Mouse (Mus musculus): Measurements from ENCODE around the gene Prune1. TPM values are rescaled to one million over a fixed set of nuclear protein-coding genes. Genes with fewer than 3 reads are reported as not detected.

Gene Prune1
- total and polyA plus RNA-seq, 3 experiments, result 8.4 to 9.1 (median 8.5) TPM

DNA sequence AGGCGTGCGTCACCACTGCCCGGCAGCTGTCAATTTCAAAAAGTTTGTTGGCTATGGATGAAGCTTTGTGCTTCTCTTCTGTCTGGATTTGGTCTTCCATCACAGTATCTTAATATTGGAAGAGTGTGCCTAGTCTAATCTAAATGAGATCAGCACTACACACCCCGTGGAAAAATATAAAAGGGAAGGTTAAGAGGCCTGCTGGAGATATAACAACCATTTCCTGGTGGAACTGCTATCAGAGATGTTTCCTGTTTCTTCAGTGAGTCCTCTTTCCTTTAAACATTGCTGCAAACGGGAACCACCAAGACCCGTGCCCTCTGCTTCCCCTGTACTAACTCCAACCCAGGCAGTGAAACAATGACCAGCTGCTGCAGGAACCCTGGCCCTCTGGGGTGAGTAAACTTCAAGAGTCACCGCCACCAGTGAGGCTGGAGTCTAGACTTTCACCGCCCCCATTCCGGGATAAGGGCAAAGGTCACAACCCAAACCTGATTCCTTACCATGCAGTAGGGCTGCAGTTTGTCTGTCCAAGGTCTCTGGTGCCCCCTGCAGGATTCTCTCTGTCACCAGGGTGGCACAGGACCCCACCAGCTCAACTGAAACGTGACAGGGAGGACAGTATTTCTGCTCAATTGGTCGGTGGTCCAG is 18.7 kb downstream of the Prune1 start:
- Histone ChIP-seq H3K4me3 (replicated peaks in 1 of 3; ENCODE audit: low read depth in 2 of 3, low read length in 2 of 3, poor library complexity in 1 of 3) (no peak overlapping the region), H3K27ac (ENCODE audit: insufficient read depth, low read depth) (no peak overlapping the region), H3K36me3 (replicated peaks in 1 of 2; ENCODE audit: control insufficient read depth in 1 of 2, insufficient read depth in 1 of 2, low read length in 1 of 2) (peaks cover 11 to 61% of the 10 kb centered on the region in 2 experiments), H3K79me2 (replicated peaks; ENCODE audit: control insufficient read depth, extremely low read depth, insufficient read depth, poor library complexity, severe bottlenecking) (no peaks in the 10 kb centered on the region), H3K4me1 (ENCODE audit: control insufficient read depth in 1 of 2, insufficient read depth in 2 of 2) (peaks cover 0 to 11% of the 10 kb centered on the region in 2 experiments; a peak in 1 of 4 replicates), H3K27me3 (replicated peaks) (no peaks in the 10 kb centered on the region), H3K9ac (ENCODE audit: insufficient read depth, low read depth) (no peak overlapping the region), H3K9me3 (replicated peaks; ENCODE audit: low read length) (peaks cover 2% of the 10 kb centered on the region), H3K4me2 (ENCODE audit: insufficient read depth, low read depth, poor library complexity, severe bottlenecking) (no peak overlapping the region)
- dilution Hi-C loops (cut with MboI; ENCODE audit: extremely low pct_ligation_motif_present, extremely low pct_unique_long_range_greater_than_20kb, low sequenced_read_pairs), result no loop called here
- no peak for TF ChIP-seq TBP (conservative IDR thresholded peaks at IDR 0.05; ENCODE audit: low read depth, low read length)
- no peak for TF ChIP-seq ZKSCAN1 (IDR thresholded peaks at IDR 0.05; ENCODE audit: borderline replicate concordance, low read depth, low read length)
- TF ChIP-seq CTCF (conservative IDR thresholded peaks at IDR 0.05 in 1 of 2, IDR thresholded peaks at IDR 0.05 in 1 of 2; ENCODE audit: low read depth in 2 of 2, low read length in 2 of 2), result peak; percentile 43 to 94; a peak in 3 of 4 replicates
- TF ChIP-seq USF1 (IDR thresholded peaks at IDR 0.05; ENCODE audit: low read depth, low read length), result no peak
- TF ChIP-seq BHLHE40 (IDR thresholded peaks at IDR 0.05; ENCODE audit: low read depth, low read length), result peak; percentile 81
- no peak for TF ChIP-seq E2F4 (IDR thresholded peaks at IDR 0.05; ENCODE audit: insufficient replicate concordance, low read depth, low read length)
- TF ChIP-seq SMC3 (IDR thresholded peaks at IDR 0.05; ENCODE audit: low read depth, low read length), result peak; percentile 87
- TF ChIP-seq CHD1 (IDR thresholded peaks at IDR 0.05; ENCODE audit: low read depth, low read length), result no peak
- TF ChIP-seq MYC (IDR thresholded peaks at IDR 0.05; ENCODE audit: low read depth, low read length), result 0 out of 2 replicates have a peak, but pooled peaks have one; percentile 39
- TF ChIP-seq RAD21 (IDR thresholded peaks at IDR 0.05; ENCODE audit: low read depth, low read length), result peak; percentile 91
- peak; percentile 27; the same call in 1 of the 2 replicates for TF ChIP-seq ZC3H11A (IDR thresholded peaks at IDR 0.05; ENCODE audit: low read depth, low read length)
- in situ Hi-C loops (cut with MboI; ENCODE audit: low pct_ligation_motif_present, low pct_unique_long_range_greater_than_20kb, low sequenced_read_pairs), result no loop called here
- peak; percentile 72 for DNase-seq (ENCODE audit: extremely low read depth)

DNA sequence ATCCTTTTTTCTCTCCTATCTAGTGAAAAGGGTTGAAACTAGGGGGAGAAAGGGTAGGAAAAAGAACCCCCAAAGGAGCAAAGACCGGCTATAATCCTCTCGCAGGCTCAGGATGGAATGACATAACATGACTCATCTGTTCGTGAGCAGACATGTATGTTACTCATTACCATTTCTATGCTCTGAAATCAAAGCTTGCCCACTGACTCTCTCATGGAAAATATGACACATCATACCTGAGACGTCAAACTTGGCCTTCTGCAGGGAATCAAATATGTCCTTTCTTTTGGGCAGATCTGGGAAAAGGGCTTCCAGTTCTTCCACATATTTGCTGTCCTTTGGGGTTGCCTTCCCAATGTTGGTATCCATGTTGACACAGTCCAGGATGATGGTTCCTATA is 19.9 kb downstream of the Prune1 start:
- in situ Hi-C loops (cut with MboI; ENCODE audit: low pct_ligation_motif_present, low pct_unique_long_range_greater_than_20kb, low sequenced_read_pairs) (no loop called here), dilution Hi-C loops (cut with MboI; ENCODE audit: extremely low pct_ligation_motif_present, extremely low pct_unique_long_range_greater_than_20kb, low sequenced_read_pairs) (no loop called here)
- Histone ChIP-seq H3K27me3 (replicated peaks) (no peaks in the 10 kb centered on the region), H3K9me3 (replicated peaks; ENCODE audit: low read length) (peaks cover 2% of the 10 kb centered on the region), H3K4me1 (ENCODE audit: control insufficient read depth in 1 of 2, insufficient read depth in 2 of 2) (peaks cover 0 to 12% of the 10 kb centered on the region in 2 experiments; a peak in 1 of 4 replicates), H3K4me2 (ENCODE audit: insufficient read depth, low read depth, poor library complexity, severe bottlenecking) (no peak overlapping the region), H3K79me2 (replicated peaks; ENCODE audit: control insufficient read depth, extremely low read depth, insufficient read depth, poor library complexity, severe bottlenecking) (no peaks in the 10 kb centered on the region), H3K4me3 (replicated peaks in 1 of 3; ENCODE audit: low read depth in 2 of 3, low read length in 2 of 3, poor library complexity in 1 of 3) (no peak overlapping the region), H3K36me3 (replicated peaks in 1 of 2; ENCODE audit: control insufficient read depth in 1 of 2, insufficient read depth in 1 of 2, low read length in 1 of 2) (peaks cover 10 to 60% of the 10 kb centered on the region in 2 experiments), H3K27ac (ENCODE audit: insufficient read depth, low read depth) (no peak overlapping the region), H3K9ac (ENCODE audit: insufficient read depth, low read depth) (no peak overlapping the region)
- TF ChIP-seq HCFC1 (IDR thresholded peaks at IDR 0.05; ENCODE audit: low read depth, low read length), result no peak
- peak; percentile 86 for TF ChIP-seq JUND (conservative IDR thresholded peaks at IDR 0.05; ENCODE audit: low read depth, low read length)
- TF ChIP-seq RAD21 (IDR thresholded peaks at IDR 0.05; ENCODE audit: low read depth, low read length), result no peak
- no peak for TF ChIP-seq MXI1 (IDR thresholded peaks at IDR 0.05; ENCODE audit: low read depth, low read length)
- TF ChIP-seq JUN (IDR thresholded peaks at IDR 0.05; ENCODE audit: insufficient read depth, low read depth, low read length), result peak; percentile 77
- no peak for DNase-seq (ENCODE audit: extremely low read depth)
